Mouse (Mus musculus): Measurements from ENCODE around the gene Cyp2u1. TPM values are rescaled to one million over a fixed set of nuclear protein-coding genes. Genes with fewer than 3 reads are reported as not detected.

Cyp2u1 gene
- polyA plus RNA-seq (2015; fragmentation: Nextera tagmentation; extraction: Ambion mirVana), result 7.7 and 8.1 TPM in 2 replicates

- ATAC-seq, result peak; percentile 98
- peak within 1 kb of the TSS; percentile 78 for H3K9ac ChIP-seq (ENCODE audit: low read depth, low read length)
- peaks cover 6% of the 10 kb centered on the region for H3K4me1 ChIP-seq (ENCODE audit: control insufficient read depth, insufficient read depth, low read length)
- no peaks in the 10 kb centered on the region for H3K36me3 ChIP-seq (ENCODE audit: control insufficient read depth, insufficient read depth, low read length)
- peak within 1 kb of the TSS; percentile 82 for H3K27ac ChIP-seq (ENCODE audit: low read length)
- peak within 1 kb of the TSS; percentile 69 for H3K4me2 ChIP-seq (ENCODE audit: low read length)
- no peaks in the 10 kb centered on the region for H3K27me3 ChIP-seq (ENCODE audit: control insufficient read depth, insufficient read depth, low read depth, low read length)
- H3K4me3 ChIP-seq (ENCODE audit: low read depth, low read length), result peak within 1 kb of the TSS; percentile 71
- WGBS, result under 1% methylated on average over 70 of the region's 71 CpGs
- no peaks in the 10 kb centered on the region for H3K9me3 ChIP-seq (replicated peaks; ENCODE audit: control insufficient read depth, low read length, poor library complexity, severe bottlenecking)
These were observed at the start of gene Cyp2u1 for GRCm38 (mm10) chr3:131302452-131303319. Gene Cyp2u1 (minus strand): TSS chr3:131303227.

GRCm38 (mm10) chr3:131350539-131350938 is 47.5 kb upstream of the Cyp2u1 start:
- no peak for ATAC-seq
- H3K27ac ChIP-seq (ENCODE audit: low read length), result no peak overlapping the region

GRCm38 (mm10) chr3:131349013-131349412 is 46.0 kb upstream of the Cyp2u1 start:
- no peak for ATAC-seq
- no peaks in the 10 kb centered on the region for H3K27me3 ChIP-seq (ENCODE audit: control insufficient read depth, insufficient read depth, low read depth, low read length)
- no peak overlapping the region for H3K4me2 ChIP-seq (ENCODE audit: low read length)
- no peak overlapping the region for H3K9ac ChIP-seq (ENCODE audit: low read depth, low read length)
- WGBS, result 87% methylated on average over 6 of the region's 6 CpGs
- H3K27ac ChIP-seq (ENCODE audit: low read length), result no peak overlapping the region
- H3K4me3 ChIP-seq (ENCODE audit: low read depth, low read length), result no peak overlapping the region
- H3K9me3 ChIP-seq (replicated peaks; ENCODE audit: control insufficient read depth, low read length, poor library complexity, severe bottlenecking), result no peaks in the 10 kb centered on the region
- no peaks in the 10 kb centered on the region for H3K4me1 ChIP-seq (ENCODE audit: control insufficient read depth, insufficient read depth, low read length)
- H3K36me3 ChIP-seq (ENCODE audit: control insufficient read depth, insufficient read depth, low read length), result no peaks in the 10 kb centered on the region

More at GRCm38 (mm10) chr3:131350539-131350938, 47.5 kb upstream of the Cyp2u1 start:
- H3K27me3 ChIP-seq (ENCODE audit: control insufficient read depth, insufficient read depth, low read depth, low read length), result no peaks in the 10 kb centered on the region
- H3K9me3 ChIP-seq (replicated peaks; ENCODE audit: control insufficient read depth, low read length, poor library complexity, severe bottlenecking), result no peaks in the 10 kb centered on the region
- H3K36me3 ChIP-seq (ENCODE audit: control insufficient read depth, insufficient read depth, low read length), result no peaks in the 10 kb centered on the region
- H3K4me1 ChIP-seq (ENCODE audit: control insufficient read depth, insufficient read depth, low read length), result no peaks in the 10 kb centered on the region
- H3K9ac ChIP-seq (ENCODE audit: low read depth, low read length), result no peak overlapping the region
- 94% methylated on average over 7 of the region's 7 CpGs for WGBS
- H3K4me3 ChIP-seq (ENCODE audit: low read depth, low read length), result no peak overlapping the region
- no peak overlapping the region for H3K4me2 ChIP-seq (ENCODE audit: low read length)

- Histone ChIP-seq H3K4me1 (ENCODE audit: control insufficient read depth, insufficient read depth, low read length) (no peaks in the 10 kb centered on the region), H3K36me3 (ENCODE audit: control insufficient read depth, insufficient read depth, low read length) (no peaks in the 10 kb centered on the region), H3K27me3 (ENCODE audit: control insufficient read depth, insufficient read depth, low read depth, low read length) (no peaks in the 10 kb centered on the region), H3K9ac (ENCODE audit: low read depth, low read length) (no peak overlapping the region), H3K4me2 (ENCODE audit: low read length) (no peak overlapping the region), H3K4me3 (ENCODE audit: low read depth, low read length) (no peak overlapping the region), H3K27ac (ENCODE audit: low read length) (no peak overlapping the region), H3K9me3 (replicated peaks; ENCODE audit: control insufficient read depth, low read length, poor library complexity, severe bottlenecking) (no peaks in the 10 kb centered on the region)
- no peak for ATAC-seq
- 78% methylated on average over 3 of the region's 3 CpGs for WGBS
These were observed 45.5 kb upstream of the Cyp2u1 start for GRCm38 (mm10) chr3:131348579-131348950.

- H3K9ac ChIP-seq (ENCODE audit: low read depth, low read length), result no peak overlapping the region
- no peak overlapping the region for H3K4me3 ChIP-seq (ENCODE audit: low read depth, low read length)
- no peaks in the 10 kb centered on the region for H3K4me1 ChIP-seq (ENCODE audit: control insufficient read depth, insufficient read depth, low read length)
- H3K9me3 ChIP-seq (replicated peaks; ENCODE audit: control insufficient read depth, low read length, poor library complexity, severe bottlenecking), result no peaks in the 10 kb centered on the region
- ATAC-seq, result no peak
- H3K36me3 ChIP-seq (ENCODE audit: control insufficient read depth, insufficient read depth, low read length), result no peaks in the 10 kb centered on the region
- no peaks in the 10 kb centered on the region for H3K27me3 ChIP-seq (ENCODE audit: control insufficient read depth, insufficient read depth, low read depth, low read length)
- no peak overlapping the region for H3K4me2 ChIP-seq (ENCODE audit: low read length)
- 61% methylated on average over 6 of the region's 6 CpGs for WGBS
- H3K27ac ChIP-seq (ENCODE audit: low read length), result no peak overlapping the region
These were observed 45.0 kb upstream of the Cyp2u1 start for GRCm38 (mm10) chr3:131347831-131348578.

GRCm38 (mm10) chr3:131345903-131346302 is 42.9 kb upstream of the Cyp2u1 start:
- WGBS, result 98% methylated on average over 6 of the region's 6 CpGs
- Histone ChIP-seq H3K9me3 (replicated peaks; ENCODE audit: control insufficient read depth, low read length, poor library complexity, severe bottlenecking) (no peaks in the 10 kb centered on the region), H3K27ac (ENCODE audit: low read length) (no peak overlapping the region), H3K9ac (ENCODE audit: low read depth, low read length) (no peak overlapping the region), H3K4me2 (ENCODE audit: low read length) (no peak overlapping the region), H3K4me1 (ENCODE audit: control insufficient read depth, insufficient read depth, low read length) (no peaks in the 10 kb centered on the region), H3K27me3 (ENCODE audit: control insufficient read depth, insufficient read depth, low read depth, low read length) (no peaks in the 10 kb centered on the region), H3K4me3 (ENCODE audit: low read depth, low read length) (no peak overlapping the region), H3K36me3 (ENCODE audit: control insufficient read depth, insufficient read depth, low read length) (no peaks in the 10 kb centered on the region)
- no peak for ATAC-seq

GRCm38 (mm10) chr3:131343311-131343710 is 40.3 kb upstream of the Cyp2u1 start:
- H3K4me3 ChIP-seq (ENCODE audit: low read depth, low read length), result no peak overlapping the region

GRCm38 (mm10) chr3:131340885-131341284 is 37.9 kb upstream of the Cyp2u1 start:
- WGBS, result 85% methylated on average over 3 of the region's 3 CpGs
- Histone ChIP-seq H3K4me2 (ENCODE audit: low read length) (no peak overlapping the region), H3K9ac (ENCODE audit: low read depth, low read length) (no peak overlapping the region), H3K27ac (ENCODE audit: low read length) (no peak overlapping the region), H3K4me1 (ENCODE audit: control insufficient read depth, insufficient read depth, low read length) (no peaks in the 10 kb centered on the region), H3K27me3 (ENCODE audit: control insufficient read depth, insufficient read depth, low read depth, low read length) (no peaks in the 10 kb centered on the region), H3K36me3 (ENCODE audit: control insufficient read depth, insufficient read depth, low read length) (no peaks in the 10 kb centered on the region), H3K4me3 (ENCODE audit: low read depth, low read length) (no peak overlapping the region), H3K9me3 (replicated peaks; ENCODE audit: control insufficient read depth, low read length, poor library complexity, severe bottlenecking) (no peaks in the 10 kb centered on the region)
- no peak for ATAC-seq

More at GRCm38 (mm10) chr3:131343311-131343710, 40.3 kb upstream of the Cyp2u1 start:
- no peaks in the 10 kb centered on the region for H3K9me3 ChIP-seq (replicated peaks; ENCODE audit: control insufficient read depth, low read length, poor library complexity, severe bottlenecking)
- H3K4me2 ChIP-seq (ENCODE audit: low read length), result no peak overlapping the region
- H3K36me3 ChIP-seq (ENCODE audit: control insufficient read depth, insufficient read depth, low read length), result no peaks in the 10 kb centered on the region
- WGBS, result 86% methylated on average over 6 of the region's 6 CpGs
- ATAC-seq, result no peak
- H3K9ac ChIP-seq (ENCODE audit: low read depth, low read length), result no peak overlapping the region
- no peaks in the 10 kb centered on the region for H3K4me1 ChIP-seq (ENCODE audit: control insufficient read depth, insufficient read depth, low read length)
- no peaks in the 10 kb centered on the region for H3K27me3 ChIP-seq (ENCODE audit: control insufficient read depth, insufficient read depth, low read depth, low read length)
- no peak overlapping the region for H3K27ac ChIP-seq (ENCODE audit: low read length)

- H3K4me3 ChIP-seq (ENCODE audit: low read depth, low read length), result no peak overlapping the region
These were observed 36.3 kb upstream of the Cyp2u1 start for GRCm38 (mm10) chr3:131339280-131339679.

More at GRCm38 (mm10) chr3:131339280-131339679, 36.3 kb upstream of the Cyp2u1 start:
- Histone ChIP-seq H3K4me1 (ENCODE audit: control insufficient read depth, insufficient read depth, low read length) (peaks cover 4% of the 10 kb centered on the region; the same call in 1 of the 2 replicates), H3K4me2 (ENCODE audit: low read length) (no peak overlapping the region), H3K9ac (ENCODE audit: low read depth, low read length) (no peak overlapping the region), H3K9me3 (replicated peaks; ENCODE audit: control insufficient read depth, low read length, poor library complexity, severe bottlenecking) (no peaks in the 10 kb centered on the region), H3K27ac (ENCODE audit: low read length) (no peak overlapping the region), H3K36me3 (ENCODE audit: control insufficient read depth, insufficient read depth, low read length) (no peaks in the 10 kb centered on the region), H3K27me3 (ENCODE audit: control insufficient read depth, insufficient read depth, low read depth, low read length) (no peaks in the 10 kb centered on the region)
- 56% methylated on average over 4 of the region's 4 CpGs for WGBS
- no peak for ATAC-seq
